Mouse (Mus musculus): ENCODE measurements at regions not wholly inside any gene's neighbourhood (a gene's known extent, or its start where the extent isn't known, plus 50 kb on each side); places are given as distances from the start of the nearest gene placed in this dataset.

DNA sequence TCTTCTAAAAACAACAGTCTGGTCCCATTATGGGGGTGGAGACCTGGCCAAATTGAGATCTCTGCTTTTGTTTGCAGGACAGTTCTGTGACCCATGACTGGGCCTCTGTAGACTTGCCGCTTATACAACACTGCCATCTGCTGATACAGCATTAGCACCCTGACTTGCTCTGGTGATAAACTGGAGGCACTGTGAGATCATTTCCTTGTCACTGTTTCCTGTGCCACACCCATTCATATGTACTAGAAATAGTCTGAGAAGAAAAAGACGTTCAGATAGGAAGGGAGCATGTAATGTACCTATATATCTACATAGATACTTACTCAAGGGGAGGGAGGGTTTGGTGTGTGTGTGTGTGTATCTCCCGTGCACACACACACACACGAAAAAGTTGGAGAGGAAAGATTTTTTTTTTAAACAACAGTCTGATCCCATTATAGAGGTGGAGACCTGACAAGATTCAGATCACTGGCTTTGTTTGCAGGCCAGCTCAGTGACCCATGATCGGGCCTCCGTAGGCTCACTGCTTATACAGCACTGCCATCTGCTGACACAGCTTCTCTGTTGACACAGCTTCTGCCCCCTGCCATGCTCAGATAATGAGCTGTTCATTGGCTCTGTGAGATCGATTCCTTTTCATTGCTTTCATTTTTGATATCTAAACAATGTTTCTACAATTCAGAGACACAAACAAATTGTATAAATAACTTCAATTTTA, 82.5 kb downstream of the Rpia start (continued):
- TF ChIP-seq POLR2A (IDR thresholded peaks at IDR 0.05; ENCODE audit: control insufficient read depth in 1 of 2, insufficient read depth in 1 of 2, low read depth in 1 of 2, low read length in 2 of 2, poor library complexity in 1 of 2) (peak in 1 of 2 experiments; percentile 50; a peak in 1 of 4 replicates), BHLHE40 (IDR thresholded peaks at IDR 0.05; ENCODE audit: borderline replicate concordance, low read depth, low read length) (no peak)

DNA sequence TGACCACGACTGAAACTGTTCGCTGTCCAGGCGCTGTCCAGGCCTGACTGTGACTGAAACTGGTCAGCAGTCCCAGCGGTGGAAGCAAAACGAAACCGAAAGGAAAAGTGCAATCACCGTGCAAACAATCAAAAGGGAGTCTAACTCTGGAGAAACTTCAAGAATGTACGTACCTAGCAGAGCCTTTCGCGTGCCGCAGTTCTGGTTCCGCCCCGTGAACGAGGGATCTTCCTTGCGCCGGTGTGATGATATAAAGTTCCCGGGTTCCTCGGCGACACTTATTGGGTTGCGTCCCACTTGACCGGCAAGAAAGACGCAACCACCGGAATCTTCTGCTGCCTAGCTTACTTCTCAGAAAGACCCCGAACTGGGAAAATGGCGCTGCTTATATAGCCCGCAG, 96.4 kb downstream of the Rpia start:
- Histone ChIP-seq H3K9me3 (replicated peaks; ENCODE audit: insufficient read depth, low read length) (no peaks in the 10 kb centered on the region), H3K27ac (ENCODE audit: control insufficient read depth, low read depth, low read length) (no peak overlapping the region)

More for the DNA sequence above, 96.4 kb downstream of the Rpia start:
- Histone ChIP-seq H3K9ac (ENCODE audit: control insufficient read depth, low read depth, low read length, poor library complexity, severe bottlenecking) (no peak overlapping the region), H3K4me3 (ENCODE audit: control insufficient read depth in 1 of 2, insufficient read depth in 1 of 2, low read depth in 2 of 2, low read length in 2 of 2) (no peak overlapping the region), H3K36me3 (ENCODE audit: control insufficient read depth in 1 of 2, insufficient read depth in 2 of 2, low read length in 2 of 2) (no peaks in the 10 kb centered on the region), H3K79me2 (ENCODE audit: control insufficient read depth, insufficient read depth, low read length, poor library complexity) (no peaks in the 10 kb centered on the region), H3K4me1 (ENCODE audit: control insufficient read depth in 1 of 2, insufficient read depth in 2 of 2, low read length in 2 of 2) (no peaks in the 10 kb centered on the region), H3K27me3 (ENCODE audit: control insufficient read depth in 1 of 2, insufficient read depth in 2 of 2, low read length in 2 of 2) (no peaks in the 10 kb centered on the region)
- no peak for DNase-seq (ENCODE audit: low read depth, low spot score)
- TF ChIP-seq ZMIZ1 (IDR thresholded peaks at IDR 0.05; ENCODE audit: low read depth, low read length) = no peak
- no peak for TF ChIP-seq SIN3A (IDR thresholded peaks at IDR 0.05; ENCODE audit: low read length)
- TF ChIP-seq POLR2AphosphoS5 (IDR thresholded peaks at IDR 0.05; ENCODE audit: borderline replicate concordance, low read depth, low read length) = no peak
- no peak for TF ChIP-seq MAFK (IDR thresholded peaks at IDR 0.05; ENCODE audit: borderline replicate concordance, low read depth, low read length)
- TF ChIP-seq EP300 (IDR thresholded peaks at IDR 0.05; ENCODE audit: low read depth in 1 of 2, low read length in 2 of 2) = no peak
- no peak for TF ChIP-seq MEF2A (IDR thresholded peaks at IDR 0.05; ENCODE audit: extremely low read depth, insufficient replicate concordance, low read depth, low read length, poor library complexity, severe bottlenecking)
- TF ChIP-seq MYC (IDR thresholded peaks at IDR 0.05; ENCODE audit: low read depth, low read length) = no peak
- no peak for TF ChIP-seq CTCF (IDR thresholded peaks at IDR 0.05 in 2 of 3, conservative IDR thresholded peaks at IDR 0.05 in 1 of 3; ENCODE audit: control insufficient read depth in 1 of 3, insufficient read depth in 1 of 3, low read depth in 2 of 3, low read length in 3 of 3, poor library complexity in 1 of 3, severe bottlenecking in 1 of 3)
- TF ChIP-seq ETS1 (IDR thresholded peaks at IDR 0.05; ENCODE audit: low read depth, low read length) = no peak
- no peak for TF ChIP-seq CHD2 (IDR thresholded peaks at IDR 0.05; ENCODE audit: low read length)
- no peak for TF ChIP-seq GABPA (IDR thresholded peaks at IDR 0.05; ENCODE audit: low read depth, low read length)
- TF ChIP-seq ZC3H11A (IDR thresholded peaks at IDR 0.05; ENCODE audit: low read depth, low read length) = no peak

Measured in MEL (cell line).